ENCODE assay signal across 9 mouse cellular contexts in the genomic region with DNA sequence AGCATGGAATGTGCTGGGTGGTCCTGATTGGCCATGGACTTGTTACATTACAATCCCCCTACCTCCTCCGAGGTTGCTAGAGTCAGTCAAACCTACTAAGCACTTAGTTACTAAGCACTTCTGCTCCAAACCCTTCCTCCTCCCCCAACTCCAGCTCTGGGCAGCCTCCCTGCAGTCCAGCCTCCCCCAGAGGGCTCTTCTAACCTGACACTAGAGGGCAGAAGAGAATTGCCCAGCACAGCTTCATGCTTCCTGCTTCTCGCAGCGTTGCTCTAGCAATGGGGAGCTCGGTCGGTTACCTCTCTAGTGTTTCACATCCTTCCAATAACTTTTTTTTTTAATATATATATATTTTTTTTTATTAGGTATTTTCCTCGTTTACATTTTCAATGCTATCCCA. TPM values are rescaled to one million over a fixed set of nuclear protein-coding genes. Genes with fewer than 3 reads are reported as not detected.
DNase-seq lines count a peak whose midpoint lies in the region; ATAC-seq and TF ChIP-seq lines count a peak whose summit lies in the region.
"Had no signal": no experiment of that assay in that cellular context is flagged by ENCODE, and none has a peak within 500 bp of the region (broad histone marks: within the 10 kb centered on the region; RNA-seq: fewer than 3 reads in every experiment).

No protein-coding gene starts in this region.

- TF ChIP-seq POLR2A in cerebellum, adult 2 months (IDR thresholded peaks at IDR 0.05; ENCODE audit: borderline replicate concordance, insufficient read depth, low read length): no peak
- no peak for TF ChIP-seq POLR2A in spleen, adult 2 months (IDR thresholded peaks at IDR 0.05; ENCODE audit: low read depth, low read length)

- H3K4me3 ChIP-seq in cerebellum, adult 2 months (replicated peaks; ENCODE audit: insufficient read depth, low read depth, low read length): no peak overlapping the region
- H3K4me3 ChIP-seq in spleen, adult 2 months (ENCODE audit: extremely low read depth, insufficient read depth, insufficient read length): no peak overlapping the region
- H3K4me3 ChIP-seq in hindbrain, embryonic 11.5 days (ENCODE audit: low read depth, low read length): no peak overlapping the region

- 0 out of 2 replicates have a peak, but pooled peaks have one; percentile 14 for TF ChIP-seq CTCF in cerebellum, adult 2 months (IDR thresholded peaks at IDR 0.05; ENCODE audit: borderline replicate concordance, insufficient read depth, low read depth, low read length)
- peak; percentile 88; the same call in 1 of the 2 replicates for TF ChIP-seq CTCF in spleen, adult 2 months (IDR thresholded peaks at IDR 0.05; ENCODE audit: extremely low read depth, insufficient read depth, insufficient read length, insufficient replicate concordance)

- H3K27me3 ChIP-seq in cerebellum, adult 2 months (ENCODE audit: control insufficient read depth, insufficient read depth, low read length): no peaks in the 10 kb centered on the region
- no peaks in the 10 kb centered on the region for H3K27me3 ChIP-seq in spleen, adult 2 months (ENCODE audit: control insufficient read depth, insufficient read depth, low read length)
- no peaks in the 10 kb centered on the region for H3K27me3 ChIP-seq in hindbrain, embryonic 11.5 days (ENCODE audit: control insufficient read depth, insufficient read depth, low read length)

- H3K4me1 ChIP-seq in cerebellum, adult 2 months (ENCODE audit: control insufficient read depth, insufficient read depth, low read length): no peaks in the 10 kb centered on the region
- H3K4me1 ChIP-seq in spleen, adult 2 months (ENCODE audit: control insufficient read depth, insufficient read depth, insufficient read length): peaks cover 3% of the 10 kb centered on the region; the same call in 1 of the 2 replicates
- H3K4me1 ChIP-seq in hindbrain, embryonic 11.5 days (replicated peaks; ENCODE audit: control insufficient read depth, insufficient read depth, low read length): peaks cover 2% of the 10 kb centered on the region; the same call in 1 of the 2 replicates

- no peak overlapping the region for H3K9ac ChIP-seq in hindbrain, embryonic 11.5 days (ENCODE audit: low read depth, low read length)

- no peaks in the 10 kb centered on the region for H3K36me3 ChIP-seq in spleen, adult 2 months (ENCODE audit: control insufficient read depth, insufficient read depth, low read length)
- H3K36me3 ChIP-seq in hindbrain, embryonic 11.5 days (ENCODE audit: control insufficient read depth, insufficient read depth, low read length): no peaks in the 10 kb centered on the region

- H3K27ac ChIP-seq in cerebellum, adult 2 months (ENCODE audit: insufficient read depth, low read length): no peak overlapping the region
- no peak overlapping the region for H3K27ac ChIP-seq in spleen, adult 2 months (ENCODE audit: insufficient read depth, low read length)
- no peak overlapping the region for H3K27ac ChIP-seq in hindbrain, embryonic 11.5 days (ENCODE audit: low read depth, low read length)

- no peak overlapping the region for H3K4me2 ChIP-seq in hindbrain, embryonic 11.5 days (replicated peaks; ENCODE audit: low read depth, low read length)

- H3K9me3 ChIP-seq in hindbrain, embryonic 11.5 days (ENCODE audit: control insufficient read depth, low read length): no peaks in the 10 kb centered on the region

- ATAC-seq in hindbrain, embryonic 11.5 days (ENCODE audit: low FRiP score): no peak

- no peak for DNase-seq in cerebellum, adult 2 months
- no peak for DNase-seq in cerebellum, postnatal 25 days
- peak; percentile 56 to 60 for DNase-seq in spleen, adult 2 months (ENCODE audit: low read depth in 1 of 2, low spot score in 2 of 2)
- no peak for DNase-seq in spleen, adult 12 weeks (ENCODE audit: low spot score)
- peak; percentile 70 for DNase-seq in lung, postnatal 10 days
- peak; percentile 59 to 68 for DNase-seq in thymus, postnatal 36 days
- DNase-seq in hindbrain, embryonic 11.5 days (ENCODE audit: low spot score): no peak
- no peak for DNase-seq in gastrocnemius, postnatal 10 days
- DNase-seq: right cerebral cortex, postnatal 14 days had no signal

- 89% methylated on average over 6 of the region's 6 CpGs for WGBS in cerebellum, adult 2 months
- 20% methylated on average over 6 of the region's 6 CpGs for WGBS in spleen, adult 2 months
- 85% methylated on average over 6 of the region's 6 CpGs for WGBS in hindbrain, embryonic 11.5 days

RNA-seq across cellular contexts. Expression of a gene that starts 39.5 kb away (rescaled TPM):
- 50.7 and 52.3 TPM in 2 replicates for polyA plus RNA-seq in cerebellum, adult 2 months (2012; rRNA removed)
- 15.0 and 16.6 TPM in 2 replicates for polyA plus RNA-seq in spleen, adult 2 months (2012; rRNA removed)
- 23.5 and 27.7 TPM in 2 replicates for polyA plus RNA-seq in hindbrain, embryonic 11.5 days (2014; fragmentation: Nextera tagmentation; extraction: Ambion mirVana)
- total RNA-seq in gastrocnemius, postnatal 10 days (2021): 100 to 1,000 TPM; 247 to 265 TPM

Comparison
In these comparisons a context has a peak if more than half of its experiments do, and no peak if none do; other contexts are left out.
1. DNase-seq: peak in spleen, adult 2 months (2 of 2), lung, postnatal 10 days (single experiment) and thymus, postnatal 36 days (2 of 2); none in cerebellum, adult 2 months (0 of 2), cerebellum, postnatal 25 days (0 of 2), spleen, adult 12 weeks (single experiment), hindbrain, embryonic 11.5 days (single experiment) and gastrocnemius, postnatal 10 days (single experiment).